Mouse (Mus musculus) E14TG2a.4 (cell line): ENCODE results near the gene Nrxn1.

Source experiments
- CTCF ChIP-seq: conservative IDR thresholded peaks from 2 replicates; pipeline ENCODE4 v1.5.1; 2014; ENCODE audit warnings: low read length
- NANOG ChIP-seq: IDR thresholded peaks from 2 replicates; pipeline ENCODE4 v1.6.1; 2014; ENCODE audit warnings: borderline replicate concordance, low read length, mixed read lengths

- TF ChIP-seq CTCF: no peak
- no peak for TF ChIP-seq NANOG
These were observed 1081.1 kb downstream of the Nrxn1 start for GRCm38 (mm10) chr17:90011761-90012160.
